Mouse (Mus musculus) E14TG2a.4 (cell line): ENCODE results near the gene Pnrc2.

Experiments
- H3K27me3 ChIP-seq: 2 replicates; pipeline ENCODE4 v1.6.1; 2014; ENCODE audit warnings: low read length, control low read depth; ENCODE audit not compliant: insufficient read depth
- H3K36me3 ChIP-seq: 2 replicates; pipeline ENCODE4 v1.6.1; 2014; ENCODE audit warnings: low read length, control low read depth; ENCODE audit not compliant: insufficient read depth
- H3K4me1 ChIP-seq: replicated peaks from 2 replicates; pipeline ENCODE4 v1.6.1; 2014; ENCODE audit warnings: low read depth, low read length, control low read depth
- H3K4me3 ChIP-seq: replicated peaks from 2 replicates; pipeline ENCODE4 v1.5.1; 2014; ENCODE audit warnings: mild to moderate bottlenecking, low read length
- H3K9me3 ChIP-seq: 2 replicates; pipeline ENCODE4 v1.6.1; 2014; ENCODE audit warnings: low read length, control low read depth
- CTCF ChIP-seq: conservative IDR thresholded peaks from 2 replicates; pipeline ENCODE4 v1.5.1; 2014; ENCODE audit warnings: low read length
- NANOG ChIP-seq: IDR thresholded peaks from 2 replicates; pipeline ENCODE4 v1.6.1; 2014; ENCODE audit warnings: borderline replicate concordance, low read length, mixed read lengths
- POU5F1 ChIP-seq: IDR thresholded peaks from 2 replicates; pipeline ENCODE4 v1.6.1; 2014; ENCODE audit warnings: low read length, borderline replicate concordance

The Pnrc2 gene

DNA sequence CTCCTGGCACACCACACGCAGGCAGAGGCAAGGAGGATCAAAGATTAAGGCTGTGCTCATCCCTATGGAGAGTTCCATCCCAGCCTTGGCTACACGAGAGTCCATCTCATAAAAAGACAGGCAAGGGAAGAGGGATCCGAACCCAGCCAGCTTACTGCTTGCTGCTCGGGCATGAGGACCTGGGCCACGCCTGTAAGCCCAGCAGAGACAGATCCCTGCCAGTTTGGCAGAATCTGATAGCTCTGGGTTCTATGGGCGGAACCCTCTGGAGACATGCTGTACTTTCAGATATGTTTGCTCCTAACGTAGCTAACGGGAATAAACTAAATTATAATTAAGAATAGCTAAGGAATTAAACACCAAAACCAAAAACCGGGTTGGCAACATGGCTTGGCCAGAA, 21.7 kb downstream of the Pnrc2 start:
- no peak for TF ChIP-seq CTCF
- no peaks in the 10 kb centered on the region for H3K9me3 ChIP-seq
- no peaks in the 10 kb centered on the region for H3K36me3 ChIP-seq
- H3K27me3 ChIP-seq = peaks cover 2% of the 10 kb centered on the region; the same call in 1 of the 2 replicates
- no peak overlapping the region for H3K4me3 ChIP-seq
- H3K4me1 ChIP-seq = peaks cover 27% of the 10 kb centered on the region

DNA sequence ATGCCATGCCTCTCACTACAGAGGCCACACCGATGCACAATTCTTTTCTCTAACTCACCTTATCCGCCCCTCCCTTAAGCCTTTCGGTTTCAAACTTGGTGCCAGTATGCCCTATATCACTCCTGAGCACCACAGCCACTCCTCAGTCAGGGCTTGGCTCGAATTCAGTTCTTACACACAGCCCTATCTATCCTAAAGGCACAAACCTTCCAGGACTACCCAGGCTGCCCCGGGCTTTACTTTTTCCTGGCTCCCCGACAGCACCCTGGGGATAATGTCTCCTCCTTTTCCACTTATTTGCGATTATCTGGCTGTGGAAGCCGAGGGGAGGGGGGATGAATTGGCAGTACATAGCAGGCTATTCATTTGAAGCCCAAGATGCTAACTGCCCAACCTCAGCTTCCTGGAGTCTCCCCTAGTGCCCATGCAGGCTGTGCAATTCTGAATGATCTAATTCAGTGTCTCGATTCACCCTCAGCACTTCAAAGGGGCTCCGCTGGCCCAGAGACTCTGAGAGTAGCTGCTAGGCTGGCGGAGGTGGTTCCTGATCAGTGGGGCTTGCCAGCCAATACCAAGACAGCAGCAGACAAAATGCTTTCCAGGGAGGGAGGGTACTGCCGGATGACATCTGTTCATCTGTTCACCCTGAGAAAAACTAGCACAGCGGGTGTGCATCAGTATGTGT, 23.1 kb downstream of the Pnrc2 start:
- H3K4me1 ChIP-seq = peaks cover 27% of the 10 kb centered on the region
- no peaks in the 10 kb centered on the region for H3K36me3 ChIP-seq
- TF ChIP-seq CTCF = no peak
- H3K4me3 ChIP-seq = no peak overlapping the region
- no peaks in the 10 kb centered on the region for H3K9me3 ChIP-seq
- H3K27me3 ChIP-seq = peaks cover 2% of the 10 kb centered on the region; the same call in 1 of the 2 replicates

DNA sequence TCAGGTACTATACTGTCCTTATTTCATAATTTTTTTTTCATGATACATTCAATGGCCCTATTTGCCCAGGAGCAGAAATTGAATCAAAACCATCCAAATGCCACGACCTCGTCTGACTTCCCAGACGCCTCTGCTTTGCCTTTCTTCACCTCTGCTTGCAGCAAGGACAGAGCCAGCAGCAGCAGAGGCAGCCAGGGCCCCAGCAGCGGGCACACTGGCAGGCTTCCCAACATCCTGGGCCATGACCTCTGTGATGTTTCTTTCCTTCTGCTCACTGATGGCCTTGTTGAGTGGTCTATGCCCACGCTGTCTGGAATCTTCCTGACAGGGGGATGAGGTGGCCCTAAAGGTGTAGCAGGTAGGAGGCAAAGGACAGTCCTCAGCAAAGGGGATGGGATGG, 26.1 kb downstream of the Pnrc2 start:
- no peak for TF ChIP-seq CTCF
- TF ChIP-seq POU5F1 = no peak
- TF ChIP-seq NANOG = no peak
- H3K36me3 ChIP-seq = no peaks in the 10 kb centered on the region
- no peak overlapping the region for H3K4me3 ChIP-seq
- H3K4me1 ChIP-seq = peaks cover 20% of the 10 kb centered on the region
- peaks cover 2% of the 10 kb centered on the region; the same call in 1 of the 2 replicates for H3K27me3 ChIP-seq
- peaks cover 7% of the 10 kb centered on the region for H3K9me3 ChIP-seq

DNA sequence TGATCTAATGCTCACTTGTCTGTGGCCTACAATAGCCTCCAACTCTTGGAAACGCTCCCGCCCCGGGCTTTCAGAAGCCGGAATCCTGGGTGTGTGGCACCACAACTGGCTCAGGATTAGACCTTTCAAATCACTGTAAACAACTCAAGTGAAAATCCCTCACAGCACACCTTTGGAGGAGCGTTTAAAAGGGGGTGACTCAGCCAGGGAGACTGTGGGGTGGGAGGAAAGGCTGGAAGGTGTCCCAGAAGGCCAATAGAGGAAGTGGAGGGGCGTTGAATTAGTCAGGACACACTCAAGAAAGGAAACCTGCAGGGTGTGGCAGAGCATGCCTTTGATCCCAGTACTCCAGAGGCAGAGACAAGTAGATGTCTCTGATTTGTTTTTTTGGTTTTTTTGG, 29.2 kb downstream of the Pnrc2 start:
- H3K9me3 ChIP-seq = peaks cover 15% of the 10 kb centered on the region
- no peaks in the 10 kb centered on the region for H3K36me3 ChIP-seq
- H3K4me3 ChIP-seq = no peak overlapping the region
- TF ChIP-seq CTCF = no peak
- no peak for TF ChIP-seq NANOG
- no peak for TF ChIP-seq POU5F1
- H3K4me1 ChIP-seq = peaks cover 12% of the 10 kb centered on the region
- H3K27me3 ChIP-seq = peaks cover 2% of the 10 kb centered on the region; the same call in 1 of the 2 replicates

DNA sequence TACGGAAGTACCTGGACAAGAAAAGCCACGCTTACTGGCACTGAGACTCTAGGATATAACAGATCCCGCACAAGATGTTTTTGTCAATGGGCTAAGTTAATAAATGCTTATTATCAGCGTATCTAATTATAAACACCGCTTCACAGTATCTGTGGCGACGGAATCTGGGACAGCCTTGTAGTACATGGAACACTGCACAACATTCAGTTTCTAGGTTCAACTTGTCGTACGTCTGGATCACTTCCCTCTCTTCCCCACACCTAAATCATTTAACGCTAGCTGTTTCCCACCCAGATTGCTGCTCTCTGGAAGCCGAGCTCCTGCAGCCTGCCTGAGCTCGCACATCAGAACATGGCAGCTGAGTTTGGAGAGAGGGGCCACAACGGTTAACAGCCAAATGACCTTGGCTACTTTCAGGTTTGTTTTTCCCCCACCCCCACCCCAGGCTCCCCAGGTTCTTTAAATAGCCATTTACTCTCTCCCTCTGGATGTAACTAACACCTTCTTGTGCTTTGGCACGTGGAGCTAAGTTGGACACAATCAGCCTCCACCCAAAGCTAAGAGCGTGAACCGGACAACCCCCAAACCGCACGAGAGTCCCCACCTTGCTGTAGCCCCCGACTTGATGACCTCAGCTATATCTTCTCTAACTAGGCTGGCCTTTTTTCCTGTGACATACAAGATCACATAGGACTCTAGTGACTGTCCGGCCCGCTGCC, 34.2 kb downstream of the Pnrc2 start:
- peaks cover 7% of the 10 kb centered on the region for H3K9me3 ChIP-seq
- H3K27me3 ChIP-seq = no peaks in the 10 kb centered on the region
- H3K36me3 ChIP-seq = no peaks in the 10 kb centered on the region
- peaks cover 26% of the 10 kb centered on the region for H3K4me1 ChIP-seq
- no peak overlapping the region for H3K4me3 ChIP-seq
- TF ChIP-seq CTCF (no peak), NANOG (no peak), POU5F1 (no peak)

DNA sequence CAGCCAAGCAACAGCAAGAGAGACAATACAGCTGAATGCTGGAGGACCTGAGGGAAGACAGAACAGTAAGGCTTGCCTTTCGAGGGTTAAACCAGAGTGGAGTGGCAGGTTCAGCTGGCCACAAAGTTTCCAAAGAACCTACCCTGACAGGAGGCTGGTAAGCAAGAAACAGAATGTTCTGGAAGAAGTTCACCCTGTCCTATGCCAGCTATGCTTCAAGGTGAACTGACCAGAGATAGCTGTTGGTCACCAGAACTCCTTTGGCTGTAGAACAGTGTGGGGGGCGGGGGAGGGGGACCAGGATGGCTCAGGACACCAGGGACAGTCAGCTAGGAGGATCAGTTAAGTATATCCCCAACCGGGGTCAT, 34.7 kb downstream of the Pnrc2 start:
- TF ChIP-seq CTCF = no peak
- TF ChIP-seq NANOG = no peak
- TF ChIP-seq POU5F1 = no peak
- peaks cover 7% of the 10 kb centered on the region for H3K9me3 ChIP-seq
- peaks cover 26% of the 10 kb centered on the region for H3K4me1 ChIP-seq
- no peaks in the 10 kb centered on the region for H3K36me3 ChIP-seq
- H3K4me3 ChIP-seq = no peak overlapping the region
- no peaks in the 10 kb centered on the region for H3K27me3 ChIP-seq

DNA sequence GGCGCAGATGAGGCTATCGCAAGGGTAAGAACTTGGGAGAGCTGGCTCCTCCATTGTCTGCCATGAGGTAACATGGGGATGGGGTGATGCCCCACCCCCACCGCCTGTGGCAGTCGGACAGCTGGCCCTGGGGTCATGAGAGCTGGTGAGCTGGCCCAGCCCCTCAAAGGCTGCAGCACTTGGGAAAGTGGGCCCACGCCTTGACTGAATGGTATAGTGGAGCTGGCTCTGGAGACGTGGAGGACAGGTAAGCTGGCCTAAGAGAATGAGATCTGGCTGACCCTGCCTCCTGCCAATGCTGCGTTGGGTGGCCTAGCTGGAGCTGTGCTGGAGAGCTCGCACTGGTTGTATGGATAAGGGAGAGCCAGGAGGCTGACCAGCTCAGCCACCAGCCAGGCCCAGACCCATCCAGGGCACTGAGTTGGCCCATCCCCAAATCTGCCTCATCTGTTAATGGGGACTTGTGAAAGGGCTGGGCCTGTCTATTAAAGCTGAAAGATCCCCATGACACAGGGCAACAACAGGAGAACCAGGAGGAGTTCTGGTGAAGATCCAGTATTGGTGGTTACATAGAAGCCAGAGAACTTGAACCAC, 39.4 kb downstream of the Pnrc2 start:
- Histone ChIP-seq H3K4me3 (no peak overlapping the region), H3K27me3 (no peaks in the 10 kb centered on the region), H3K9me3 (no peaks in the 10 kb centered on the region), H3K4me1 (peaks cover 44% of the 10 kb centered on the region), H3K36me3 (no peaks in the 10 kb centered on the region)
- TF ChIP-seq CTCF (no peak), POU5F1 (no peak), NANOG (no peak)

DNA sequence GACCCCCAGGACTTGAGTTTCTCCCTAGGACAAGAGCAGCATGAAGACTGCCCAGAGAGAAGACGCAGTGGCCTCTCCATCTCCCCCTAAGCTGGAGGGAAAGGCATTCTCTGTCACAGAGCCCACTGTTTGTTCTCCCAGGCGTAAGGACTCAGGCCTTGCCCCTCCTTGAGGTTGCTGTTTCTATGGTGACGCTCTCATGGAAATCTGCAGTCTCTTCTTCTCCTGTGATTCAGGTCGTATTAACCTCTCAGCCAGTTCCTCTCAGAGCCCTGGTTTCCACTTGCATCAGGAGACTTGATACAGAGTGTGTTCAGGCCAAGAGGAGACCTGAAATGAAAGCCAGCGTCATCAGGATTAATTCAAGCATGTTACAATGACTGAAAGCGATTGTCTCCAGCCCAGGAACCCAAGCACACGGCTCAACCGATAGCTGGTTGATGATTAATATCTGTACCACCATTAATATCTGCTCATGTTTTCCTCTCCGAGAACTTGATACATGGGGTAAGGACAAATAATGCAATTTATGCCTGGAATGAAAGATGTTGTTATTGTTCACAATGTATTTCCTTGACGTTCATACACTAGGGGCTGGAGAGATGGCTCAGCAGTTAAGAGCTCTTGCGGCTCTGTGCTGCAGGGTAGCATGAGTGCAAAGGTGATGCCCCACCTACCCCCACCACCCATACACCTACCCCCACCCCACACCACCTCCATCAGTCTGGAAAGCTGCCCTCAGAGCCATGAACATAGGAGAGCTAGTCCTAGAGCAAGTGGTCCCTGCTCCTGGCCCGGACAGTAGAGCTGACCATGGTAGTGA, 40.1 kb downstream of the Pnrc2 start:
- Histone ChIP-seq H3K4me3 (no peak overlapping the region), H3K27me3 (no peaks in the 10 kb centered on the region), H3K36me3 (no peaks in the 10 kb centered on the region), H3K9me3 (no peaks in the 10 kb centered on the region), H3K4me1 (peaks cover 44% of the 10 kb centered on the region)
- no peak for TF ChIP-seq CTCF
- TF ChIP-seq POU5F1 = no peak
- no peak for TF ChIP-seq NANOG
